Mouse (Mus musculus) gastrocnemius, adult 8-10 months (tissue): ENCODE results near the gene Gkn2. TPM values are rescaled to one million over a fixed set of nuclear protein-coding genes. Genes with fewer than 3 reads are reported as not detected.

Source experiments
- DNase-seq, 2 experiments: peaks; one replicate each; pipeline ENCODE4 v3.0.0; 2022; ENCODE audit warnings: low spot score in 2 of 2
- total RNA-seq, 4 experiments: library from RNA; stranded (reverse); gene quantifications; 2 replicates each; pipeline ENCODE4 v1.2.4; 2022

The Gkn2 gene
- total RNA-seq, 4 experiments from 2014 or later, result not detected

DNA sequence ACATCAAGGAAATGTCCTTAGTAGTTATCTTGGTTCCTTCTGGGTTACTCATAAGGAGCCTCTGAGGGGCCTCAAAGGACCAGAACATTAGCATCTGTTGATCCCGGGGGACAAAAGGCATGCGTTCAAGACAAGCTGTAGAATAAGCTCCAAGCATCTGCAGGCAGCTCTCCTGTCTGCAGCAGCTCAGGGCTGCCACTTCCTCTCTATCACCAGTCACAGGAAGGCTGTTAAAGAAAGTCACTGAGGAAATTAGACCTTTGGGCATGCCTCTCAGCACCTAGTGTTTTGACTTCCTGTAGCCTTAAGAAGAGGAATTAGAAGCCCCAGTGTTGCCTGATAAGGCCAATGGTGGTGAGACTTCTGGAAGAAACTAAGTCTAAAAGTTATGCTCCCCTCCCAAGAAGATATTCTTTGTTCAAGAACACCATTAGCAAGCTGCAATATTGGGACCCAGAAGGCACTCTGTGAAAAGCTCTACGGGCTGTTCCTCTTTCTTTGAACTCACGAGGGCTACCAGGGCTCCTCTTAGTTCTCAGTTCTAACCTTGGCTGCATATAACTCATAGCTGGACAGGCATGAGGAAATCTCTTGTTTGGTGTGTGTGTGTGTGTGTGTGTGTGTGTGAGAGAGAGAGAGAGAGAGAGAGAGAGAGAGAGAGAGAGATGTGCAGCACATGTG is 26.9 kb downstream of the Gkn2 start:
- DNase-seq, result no peak

DNA sequence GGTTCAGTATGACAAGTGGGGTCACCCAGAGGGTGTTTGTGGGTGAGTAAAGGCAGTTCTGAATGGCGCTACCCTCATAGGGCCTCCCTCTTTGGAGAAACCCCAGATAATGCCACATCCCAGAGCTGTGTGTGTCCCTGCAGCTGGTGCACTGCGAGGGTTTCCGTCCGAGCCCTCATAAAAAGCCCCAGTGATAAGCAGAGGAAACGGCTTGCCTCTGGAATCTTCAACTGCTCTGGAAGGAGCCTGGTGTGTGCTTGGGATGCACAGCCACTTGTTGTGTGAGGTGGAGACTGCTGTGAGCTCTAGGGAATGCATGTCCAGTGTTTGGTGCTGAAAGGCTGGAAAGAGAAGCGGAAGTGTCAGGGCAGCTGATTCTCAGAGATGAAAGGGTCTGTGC is 28.3 kb downstream of the Gkn2 start:
- no peak for DNase-seq

DNA sequence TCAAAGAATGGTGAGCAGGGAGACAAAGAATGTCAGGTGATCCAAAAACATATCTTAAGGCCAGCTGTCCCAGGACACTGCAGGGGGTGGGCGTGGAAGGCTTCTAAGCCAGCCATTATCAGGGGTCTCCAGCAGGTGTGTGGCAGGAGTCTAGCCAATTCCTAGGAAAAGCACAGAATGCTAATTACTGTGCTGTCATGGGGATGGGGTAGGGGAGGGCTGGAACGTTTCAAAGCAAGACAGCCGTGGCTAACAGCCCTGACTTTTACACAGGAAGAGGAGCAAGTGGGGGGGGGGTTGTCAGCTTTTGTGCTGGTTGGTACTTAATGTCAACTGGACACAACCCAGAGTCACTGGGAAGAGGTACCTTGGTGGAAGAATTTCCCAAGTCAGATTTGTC is 38.9 kb downstream of the Gkn2 start:
- DNase-seq, result no peak

GRCm38 (mm10) chr6:87422304-87422703 is 49.1 kb downstream of the Gkn2 start:
- no peak for DNase-seq

GRCm38 (mm10) chr6:87424037-87424816 is 51.1 kb downstream of the Gkn2 start:
- DNase-seq, result no peak

- DNase-seq, result no peak
Observed at GRCm38 (mm10) chr6:87426954-87427353, 53.8 kb downstream of the Gkn2 start.

- no peak for DNase-seq
Observed at GRCm38 (mm10) chr6:87427616-87428015, 54.5 kb downstream of the Gkn2 start.

DNA sequence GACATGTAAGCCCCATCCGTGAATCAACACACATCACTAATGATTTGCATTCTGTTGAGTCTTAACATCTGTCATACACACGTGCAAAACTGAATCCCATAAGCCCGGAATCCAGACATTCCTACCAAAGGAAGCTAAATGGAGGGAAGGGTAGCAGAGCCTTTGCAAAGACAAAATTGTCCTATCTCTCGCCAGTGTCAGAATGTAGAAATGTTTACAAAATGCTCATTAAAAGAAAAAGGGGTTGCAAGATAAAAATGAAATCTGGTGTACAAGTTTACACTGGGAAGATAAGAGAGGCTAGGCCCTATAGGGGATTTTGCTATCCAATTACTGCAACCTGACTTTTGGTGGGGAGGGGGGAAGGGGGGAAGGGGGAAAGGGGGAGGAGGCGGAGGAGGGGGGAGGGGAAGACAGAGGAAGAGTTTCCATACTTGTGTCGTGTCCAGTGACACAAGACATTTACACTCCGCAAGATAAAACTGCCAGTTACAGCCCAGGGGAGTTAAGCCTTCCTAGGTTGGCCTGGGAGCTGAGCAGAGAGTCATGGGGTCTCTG is 55.4 kb downstream of the Gkn2 start, which contains the start of gene Bmp10:
Gene Bmp10, plus strand, starts transcription at position 508 of the 558 bp plus-strand sequence.
- DNase-seq, result no peak

Other genes starting within 250 kb of the Gkn2 start
- gene Antxr1, start 37.5 kb upstream of the Gkn2 start, total RNA-seq, result 1 to 10 TPM; 3.6 to 7.0 (median 5.2) TPM
- not detected for gene Gkn1, start 22.4 kb upstream of the Gkn2 start, total RNA-seq
- gene Gkn3, start 15.6 kb downstream of the Gkn2 start, total RNA-seq, result 1 to 10 TPM in 3 of 4 experiments, not detected in 1; 1.1 to 1.4 (median 1.2) TPM
- gene Bmp10, start 55.6 kb downstream of the Gkn2 start, total RNA-seq, result not detected
- under 1 TPM; 0.77 to 0.99 (median 0.78) TPM for gene Arhgap25, start 159.9 kb downstream of the Gkn2 start, total RNA-seq
- gene Prokr1, start 217.4 kb downstream of the Gkn2 start, total RNA-seq, result 1 to 10 TPM; 1.2 to 3.2 (median 1.5) TPM